Mouse (Mus musculus) stomach, embryonic 16.5 days (tissue): ENCODE measurements around the gene Atrn. TPM values are rescaled to one million over a fixed set of nuclear protein-coding genes. Genes with fewer than 3 reads are reported as not detected.

ENCODE experiments used
- ATAC-seq: fragments of 200-750 bp; cut with Nextera tagmentation; 2 replicates; pipeline ENCODE4 v1.8.0; 2017; ENCODE audit warnings: moderate number of reproducible peaks, moderate TSS enrichment; ENCODE audit not compliant: insufficient read depth, low FRiP score
- H3K27ac ChIP-seq: fragments of 300-500 bp; sonication (generic); 2 replicates; pipeline ENCODE4 v1.5.1; 2014; ENCODE audit warnings: low read length
- H3K27me3 ChIP-seq: fragments of 300-500 bp; sonication (generic); 2 replicates; pipeline ENCODE4 v1.6.1; 2014; ENCODE audit warnings: low read length, control low read depth, mixed read lengths; ENCODE audit not compliant: control insufficient read depth, insufficient read depth
- H3K36me3 ChIP-seq: fragments of 300-500 bp; sonication (generic); 2 replicates; pipeline ENCODE4 v1.6.1; 2014; ENCODE audit warnings: low read length; ENCODE audit not compliant: control insufficient read depth, insufficient read depth
- H3K4me1 ChIP-seq: fragments of 300-500 bp; sonication (generic); 2 replicates; pipeline ENCODE4 v1.6.1; 2014; ENCODE audit warnings: low read length, control low read depth, mixed read lengths; ENCODE audit not compliant: control insufficient read depth, insufficient read depth
- H3K4me2 ChIP-seq: fragments of 300-500 bp; sonication (generic); 2 replicates; pipeline ENCODE4 v1.6.1; 2014; ENCODE audit warnings: low read depth, low read length, mixed read lengths
- H3K4me3 ChIP-seq: fragments of 300-500 bp; sonication (generic); replicated peaks from 2 replicates; pipeline ENCODE4 v1.5.1; 2014; ENCODE audit warnings: mild to moderate bottlenecking, low read length
- H3K9ac ChIP-seq: fragments of 300-500 bp; sonication (generic); 2 replicates; pipeline ENCODE4 v1.6.1; 2014; ENCODE audit warnings: low read length
- H3K9me3 ChIP-seq: fragments of 300-500 bp; sonication (generic); replicated peaks from 2 replicates; pipeline ENCODE4 v1.6.1; 2016; ENCODE audit warnings: low read length, control low read depth; ENCODE audit not compliant: control insufficient read depth
- WGBS: fragments of 180-500 bp; shearing (Covaris S2); extraction: QIAGEN DNeasy Blood & Tissue Kit; methylation state at CpG from one replicate; pipeline ENCODE4 v1.1.7; 2014; 5-methylcytosine and 5-hydroxymethylcytosine counted together
- microRNA-seq: library from miRNA; unstranded; fragments of <30 nt; microRNA quantifications from one replicate; pipeline ENCODE4, GENCODE M21; 2016
- polyA plus RNA-seq: library from polyadenylated mRNA; unstranded; fragments of >200 nt; fragmentation: Nextera tagmentation; extraction: Ambion mirVana; gene quantifications from 2 replicates; pipeline ENCODE4 v1.2.1, GENCODE M21; 2015

The Atrn gene
- polyA plus RNA-seq, 1 experiment from 2014 or later, result 5.5 TPM

DNA sequence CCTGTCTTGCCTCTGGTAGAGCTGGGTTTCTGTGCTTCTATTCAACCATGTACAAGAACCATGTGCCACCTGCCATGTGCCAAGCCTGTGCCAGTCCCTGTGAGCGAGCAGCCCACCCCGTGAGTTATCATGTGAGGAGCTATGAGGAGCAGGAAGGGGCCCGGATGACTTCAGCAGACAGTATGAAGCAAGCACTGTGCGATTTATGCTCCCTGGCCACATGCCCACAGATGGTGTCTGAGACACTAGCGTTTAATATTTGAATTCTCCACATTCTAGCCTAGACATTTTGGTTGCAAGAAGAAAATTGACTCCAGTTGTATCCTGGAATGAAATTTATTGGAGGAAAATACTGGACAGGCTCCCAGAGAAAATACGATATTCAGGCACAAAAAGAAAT is 161.2 kb downstream of the Atrn start:
- WGBS, result 54% methylated on average over 6 of the region's 6 CpGs
- Histone ChIP-seq H3K36me3 (no peaks in the 10 kb centered on the region), H3K4me1 (peaks cover 2% of the 10 kb centered on the region; the same call in 1 of the 2 replicates), H3K27ac (no peak overlapping the region), H3K4me2 (no peak overlapping the region), H3K9ac (no peak overlapping the region), H3K4me3 (no peak overlapping the region), H3K9me3 (no peaks in the 10 kb centered on the region), H3K27me3 (0 out of 2 replicates have a peak, but pooled peaks cover 4% of the 10 kb centered on the region)
- ATAC-seq, result no peak

DNA sequence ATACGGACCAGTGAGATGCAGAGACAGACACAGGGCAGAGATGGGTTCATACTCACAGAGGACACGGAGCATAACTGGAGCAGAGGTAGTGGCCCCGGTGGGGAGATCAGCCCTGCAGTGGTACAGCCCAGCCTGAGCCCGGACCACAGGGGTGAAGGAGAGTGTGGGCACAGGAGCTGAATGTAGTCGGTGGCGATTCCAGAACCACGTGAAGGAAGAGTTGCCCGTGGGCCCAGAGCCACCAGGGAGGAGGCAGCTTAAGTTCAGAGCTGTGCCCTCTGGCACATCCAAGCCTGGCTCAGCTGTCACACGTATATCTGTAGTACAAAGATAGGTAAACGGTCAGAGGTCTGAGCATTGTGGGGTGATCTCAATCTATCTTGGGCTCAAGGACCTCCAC is 166.2 kb downstream of the Atrn start:
- 85% methylated on average over 10 of the region's 10 CpGs for WGBS

More for the DNA sequence above, 166.2 kb downstream of the Atrn start:
- Histone ChIP-seq H3K4me3 (no peak overlapping the region), H3K4me2 (no peak overlapping the region), H3K9ac (no peak overlapping the region), H3K4me1 (no peaks in the 10 kb centered on the region; the same call in 1 of the 2 replicates), H3K27ac (no peak overlapping the region), H3K27me3 (no peaks in the 10 kb centered on the region), H3K9me3 (no peaks in the 10 kb centered on the region), H3K36me3 (no peaks in the 10 kb centered on the region)
- ATAC-seq, result no peak

Small RNAs within 50 kb of the gene (microRNA-seq; reads per million reads assigned to microRNA genes)
- not detected for gene Mir6973b

Other genes with a start within 250 kb of the Atrn start
- gene Ddrgk1, start 241.8 kb upstream of the Atrn start, polyA plus RNA-seq, result 76.6 and 78.6 TPM in 2 replicates
- 71.7 and 85.5 TPM in 2 replicates for gene Itpa, start 238.9 kb upstream of the Atrn start, polyA plus RNA-seq
- gene Slc4a11, start 209.0 kb upstream of the Atrn start, polyA plus RNA-seq, result 0.70 and 0.77 TPM in 2 replicates
- gene 4930402H24Rik, start 89 bp upstream of the Atrn start, polyA plus RNA-seq, result 31.6 and 33.2 TPM in 2 replicates
- 9.8 and 10.9 TPM in 2 replicates for gene Gfra4, start 136.6 kb downstream of the Atrn start, polyA plus RNA-seq
- 14.2 and 15.5 TPM in 2 replicates for gene Adam33, start 157.3 kb downstream of the Atrn start, polyA plus RNA-seq
- 0.29 and 0.44 TPM in 2 replicates for gene Siglec1, start 180.3 kb downstream of the Atrn start, polyA plus RNA-seq
- 25.0 TPM in 2 replicates for gene Hspa12b, start 220.8 kb downstream of the Atrn start, polyA plus RNA-seq
- not detected in 2 replicates for gene Gm11037, start 227.0 kb downstream of the Atrn start, polyA plus RNA-seq